Mouse (Mus musculus) kidney, postnatal 25 days (tissue): ENCODE results near the gene Higd2a.

ENCODE experiments used
- DNase-seq, 2 experiments: peaks; one replicate each; pipeline ENCODE4 v3.0.0; 2021; ENCODE audit warnings: mixed read lengths in 2 of 2

Higd2a gene

DNA sequence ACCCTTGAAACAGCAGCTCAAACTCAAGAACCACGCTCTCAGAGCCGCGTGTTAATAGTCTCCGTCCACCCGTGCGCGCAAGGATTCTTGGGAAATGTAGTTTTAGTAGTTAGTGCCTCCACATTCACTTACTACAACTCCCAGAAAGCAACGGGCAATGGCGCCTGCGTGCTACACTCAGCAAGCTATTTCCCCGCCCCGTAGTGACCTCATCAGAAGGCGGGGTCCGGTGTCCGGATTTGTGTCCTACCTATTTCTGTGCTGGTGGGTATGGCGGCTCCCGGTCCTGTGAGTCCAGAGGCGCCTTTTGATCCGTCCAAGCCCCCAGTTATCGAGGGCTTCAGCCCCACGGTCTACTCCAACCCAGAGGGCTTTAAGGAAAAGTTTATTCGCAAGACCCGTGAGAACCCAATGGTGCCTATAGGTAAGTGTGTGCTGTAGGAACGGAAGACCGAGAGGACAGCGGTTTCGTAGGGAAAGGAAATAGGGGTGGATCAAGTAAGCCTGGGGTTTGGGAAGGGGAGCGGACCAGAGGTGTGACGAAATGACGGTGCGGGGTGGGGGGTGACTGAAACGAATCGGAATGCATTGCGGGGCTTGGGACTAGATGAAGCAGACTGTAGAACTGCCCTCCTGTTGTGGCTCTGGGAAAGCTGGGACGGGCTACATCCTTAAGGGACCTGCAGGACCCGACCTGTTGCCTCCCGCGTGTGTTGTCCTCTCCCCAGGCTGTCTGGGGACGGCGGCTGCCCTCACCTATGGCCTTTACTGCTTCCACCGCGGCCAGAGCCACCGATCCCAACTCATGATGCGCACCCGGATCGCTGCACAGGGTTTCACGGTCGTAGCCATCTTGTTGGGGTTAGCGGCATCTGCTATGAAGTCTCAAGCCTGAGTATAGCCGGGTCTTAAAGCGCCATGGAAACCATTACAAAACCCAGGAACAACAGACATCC is at the start of gene Higd2a, which contains the start of gene Nop16:
Gene Higd2a (plus strand): TSS at position 212 of the 956 bp plus-strand sequence.
Gene Nop16 (minus strand): TSS at position 95 of the 956 bp plus-strand sequence.
- DNase-seq: peak; percentile 99

DNA sequence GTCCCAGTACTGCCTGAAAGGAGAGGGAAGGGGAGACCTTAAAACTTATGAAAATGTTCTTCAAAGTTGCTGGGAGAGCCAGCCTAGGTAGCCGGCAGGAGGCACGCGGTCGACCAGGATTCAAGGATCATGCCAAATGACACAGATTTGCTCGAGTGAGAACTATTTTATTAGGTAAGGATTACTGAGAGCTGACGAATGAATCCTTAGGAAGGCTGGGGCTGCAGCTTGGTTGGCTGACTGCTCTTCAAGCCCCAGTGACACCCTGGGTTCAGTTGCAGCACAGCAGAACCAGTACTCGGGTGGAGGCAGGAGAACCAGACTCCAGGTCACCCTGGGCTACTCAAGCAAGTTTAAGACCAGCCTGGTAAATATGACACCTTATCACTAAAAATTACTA is 42.0 kb upstream of the Higd2a start:
- DNase-seq: peak; percentile 32 to 66

DNA sequence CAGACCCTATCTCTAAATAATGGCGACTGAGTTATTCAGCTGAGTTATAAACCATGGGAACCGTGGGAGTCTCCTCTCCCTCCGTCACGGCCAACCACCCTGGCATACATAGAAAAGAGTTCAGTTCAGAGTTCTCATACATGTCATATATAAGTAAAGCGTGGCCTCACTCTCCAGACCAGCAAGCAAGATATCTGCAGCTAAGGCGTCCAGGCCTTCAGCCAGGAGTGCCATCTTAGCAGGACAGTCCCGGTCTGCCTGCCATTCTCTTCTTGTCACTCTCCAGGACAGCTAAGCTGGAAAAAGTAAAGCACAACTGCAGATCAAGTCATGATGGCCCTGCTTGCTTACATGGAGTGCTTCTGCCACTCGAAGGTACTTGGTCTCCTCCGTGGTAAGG is 33.8 kb upstream of the Higd2a start:
- no peak for DNase-seq

DNA sequence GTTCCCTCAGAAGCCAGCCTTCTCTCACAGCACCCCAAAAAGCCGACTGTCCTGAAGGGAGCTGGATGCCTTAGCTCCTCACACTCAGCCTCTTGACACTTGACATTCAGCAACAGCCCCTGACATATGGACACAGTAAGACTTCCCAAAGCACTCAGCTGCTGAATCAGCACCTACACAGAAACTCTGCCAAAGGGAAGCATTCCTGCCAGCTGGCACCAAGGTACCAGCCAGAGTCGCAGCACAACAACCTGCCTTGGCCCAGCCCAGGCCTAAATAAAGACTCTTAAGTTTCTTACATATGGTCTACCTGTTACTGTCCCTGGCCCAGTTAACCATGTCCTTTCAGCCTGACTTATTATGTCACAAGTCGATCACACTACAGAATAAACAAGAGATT is 33.2 kb upstream of the Higd2a start:
- peak; percentile 68 to 86 for DNase-seq

DNA sequence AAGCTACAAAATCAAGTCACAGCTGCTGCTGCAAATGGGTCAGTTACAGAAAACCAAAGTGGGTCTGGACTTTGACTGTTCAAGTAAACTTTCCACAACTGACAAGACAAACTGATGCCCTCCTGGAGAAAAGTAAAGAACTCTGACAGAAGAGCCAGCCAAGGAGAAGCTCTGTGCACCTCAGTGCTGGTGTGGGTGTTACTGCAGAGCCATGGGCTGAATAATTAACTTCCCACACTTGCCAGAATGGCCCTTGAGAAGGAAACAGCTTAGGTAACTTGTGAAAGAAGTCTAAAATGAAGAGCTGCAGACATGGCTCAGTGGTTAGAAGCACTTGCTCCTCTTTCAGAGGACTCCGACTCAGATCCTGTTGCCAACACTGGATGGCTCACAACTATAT is 32.4 kb upstream of the Higd2a start:
- peak; percentile 67 to 83 for DNase-seq

DNA sequence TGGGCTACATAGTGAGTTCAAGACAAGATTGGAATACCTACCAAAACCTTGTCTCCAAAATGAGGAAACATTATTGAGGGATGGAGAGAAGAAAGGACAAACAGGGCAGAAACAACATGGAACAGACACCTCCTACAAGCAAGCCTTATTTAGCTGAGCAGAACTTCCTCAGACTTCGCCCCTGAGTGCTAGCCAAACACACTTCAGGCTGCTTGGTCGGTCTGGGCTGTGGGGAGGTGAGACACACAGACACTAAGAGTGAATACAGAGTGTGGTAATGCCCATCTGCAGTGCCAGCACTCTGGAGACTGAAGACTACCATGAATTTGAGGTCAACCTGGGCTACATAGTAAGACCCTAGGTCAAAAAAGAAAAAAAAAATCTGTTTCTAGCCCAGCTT is 30.4 kb upstream of the Higd2a start:
- DNase-seq: peak in 1 of 2 experiments; percentile 61

DNA sequence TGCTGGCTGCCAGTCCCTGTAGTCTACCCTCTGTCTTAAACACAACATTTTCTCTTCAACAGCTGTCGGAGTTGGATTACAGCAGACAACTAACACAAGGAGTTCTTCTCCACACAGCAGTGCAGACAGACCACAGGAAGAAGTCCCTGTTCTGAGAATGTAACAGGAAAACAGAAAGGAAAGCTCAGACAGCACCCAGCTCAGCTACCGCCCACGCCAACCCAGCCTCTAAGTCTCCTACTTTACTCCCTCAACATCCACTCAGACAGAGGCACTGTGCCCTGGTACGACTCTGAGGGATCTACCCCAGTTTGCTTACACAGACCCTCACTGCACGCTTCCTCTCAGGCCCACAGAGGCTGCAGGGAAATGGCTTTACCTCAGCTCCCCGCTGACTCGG is 29.4 kb upstream of the Higd2a start:
- no peak for DNase-seq

DNA sequence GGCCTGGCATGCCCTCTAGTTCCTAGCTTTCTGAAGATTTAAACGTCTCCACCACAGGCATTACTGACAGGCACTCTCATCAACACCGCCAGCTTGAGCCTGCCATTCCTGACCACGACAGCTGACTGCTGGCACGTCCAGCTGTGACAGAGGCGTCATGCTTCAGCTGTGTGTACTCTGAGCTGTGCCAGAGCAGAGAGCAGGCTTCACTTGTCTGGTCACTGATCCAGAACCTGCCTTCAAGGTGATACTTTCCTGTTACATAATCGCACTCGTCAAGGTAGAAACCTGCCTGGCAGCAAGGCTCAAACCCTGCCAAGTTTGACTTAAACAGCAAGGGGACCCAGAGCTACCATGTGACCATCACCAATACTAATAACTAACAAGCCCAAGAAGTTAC is 27.4 kb upstream of the Higd2a start:
- DNase-seq: peak; percentile 80 to 96

DNA sequence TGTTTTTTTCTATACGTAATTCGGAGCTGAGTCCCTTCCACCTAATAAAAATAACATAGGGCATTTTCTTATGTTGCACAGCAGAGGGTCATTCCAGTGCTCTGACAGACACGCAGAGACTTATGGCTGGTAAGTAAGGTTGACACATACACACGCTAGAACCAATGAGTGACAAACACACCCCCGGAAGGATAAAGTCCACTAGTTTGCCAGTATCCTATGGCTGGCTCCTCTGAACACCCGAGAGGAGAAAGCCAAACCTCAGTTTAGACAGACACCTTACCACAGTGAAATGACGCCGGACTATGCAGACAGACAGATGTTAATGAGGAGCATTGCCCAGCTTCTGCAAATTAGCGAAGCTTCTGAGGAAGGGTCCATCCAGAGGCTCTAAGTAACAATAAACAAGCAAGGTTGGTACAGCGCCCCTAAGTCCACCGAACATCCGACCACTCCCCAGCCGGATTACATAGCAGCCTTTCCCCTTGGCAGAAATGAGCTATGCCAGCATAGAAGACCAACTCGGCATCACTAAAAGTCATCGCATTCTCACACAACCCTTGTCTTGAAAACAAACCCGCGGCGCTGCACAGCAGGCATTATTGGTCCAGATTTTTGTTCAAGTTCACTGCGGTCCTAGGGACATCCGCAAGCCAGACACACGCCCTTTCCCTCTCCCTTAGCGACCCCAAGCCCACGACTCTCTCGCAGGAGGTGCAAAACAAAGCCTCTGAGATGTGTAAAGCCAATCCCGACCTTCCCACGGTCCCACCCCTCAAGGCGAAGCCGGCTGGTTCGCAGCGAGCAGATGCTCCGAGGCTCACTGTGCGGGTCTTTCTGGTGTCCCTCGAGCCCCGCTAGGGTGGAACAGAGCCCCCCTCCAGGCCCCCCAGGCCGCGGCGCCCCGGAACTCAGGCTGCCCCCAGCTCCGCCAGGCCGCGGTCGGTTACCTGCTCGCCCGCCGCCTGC is 25.5 kb upstream of the Higd2a start:
- DNase-seq: peak in 1 of 2 experiments; percentile 29

DNA sequence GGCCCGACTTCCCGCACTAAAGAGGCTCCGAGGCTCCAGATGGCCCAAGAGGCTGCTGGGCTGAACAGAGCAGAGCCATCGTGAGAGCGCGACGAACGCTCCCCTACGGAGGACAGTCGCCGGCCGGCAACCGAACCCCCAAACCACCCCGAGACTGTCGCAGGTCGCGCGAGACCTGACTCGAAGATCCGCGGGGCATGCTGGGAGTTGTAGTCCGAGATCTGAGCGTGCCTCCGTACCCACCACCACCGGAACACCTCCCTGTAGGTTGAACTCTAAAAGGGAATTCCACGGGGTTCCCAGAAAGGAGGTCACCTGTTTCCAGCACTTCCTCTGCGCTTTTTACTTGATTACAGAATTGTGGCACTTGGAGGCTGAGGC is 24.8 kb upstream of the Higd2a start, which contains the start of gene 4833439L19Rik:
Gene 4833439L19Rik (minus strand): TSS at position 235 of the 381 bp plus-strand sequence.
- DNase-seq: peak; percentile 97 to 98

DNA sequence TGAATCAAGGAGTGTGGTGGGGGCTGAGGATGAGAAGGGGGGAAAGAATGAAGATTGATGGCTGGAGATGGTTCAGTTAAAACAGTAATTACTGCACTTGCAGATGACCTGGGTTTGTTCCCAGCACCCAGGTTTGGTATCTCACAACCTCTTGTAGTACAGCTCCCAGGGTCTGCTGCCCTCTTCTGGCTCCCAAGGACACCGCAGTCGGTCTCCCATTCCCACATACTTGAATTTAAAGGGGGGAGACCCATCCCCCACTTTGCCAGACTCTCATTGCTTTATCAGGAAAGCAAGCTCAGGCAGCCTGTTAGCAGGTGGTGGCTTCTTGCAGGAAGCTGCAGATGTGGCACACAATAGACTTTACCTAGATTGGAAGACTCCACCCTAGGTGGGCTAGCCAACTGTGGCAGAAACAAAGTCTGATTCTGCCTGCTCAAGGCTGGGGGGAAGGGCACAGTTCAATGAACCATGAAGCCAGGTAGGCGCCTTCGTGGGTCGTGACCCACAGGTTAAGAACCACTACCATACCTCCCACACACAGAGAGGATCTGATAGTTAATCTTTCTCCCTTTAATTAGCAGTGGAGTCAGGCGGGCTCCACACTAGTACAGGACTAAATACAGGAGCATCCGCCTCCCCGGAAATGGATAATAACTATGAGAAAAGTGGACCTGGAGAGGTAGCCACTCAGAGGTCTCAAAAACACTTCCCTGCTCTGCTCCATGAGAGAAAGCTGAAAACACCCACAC is 24.2 kb upstream of the Higd2a start:
- peak; percentile 74 to 89 for DNase-seq

DNA sequence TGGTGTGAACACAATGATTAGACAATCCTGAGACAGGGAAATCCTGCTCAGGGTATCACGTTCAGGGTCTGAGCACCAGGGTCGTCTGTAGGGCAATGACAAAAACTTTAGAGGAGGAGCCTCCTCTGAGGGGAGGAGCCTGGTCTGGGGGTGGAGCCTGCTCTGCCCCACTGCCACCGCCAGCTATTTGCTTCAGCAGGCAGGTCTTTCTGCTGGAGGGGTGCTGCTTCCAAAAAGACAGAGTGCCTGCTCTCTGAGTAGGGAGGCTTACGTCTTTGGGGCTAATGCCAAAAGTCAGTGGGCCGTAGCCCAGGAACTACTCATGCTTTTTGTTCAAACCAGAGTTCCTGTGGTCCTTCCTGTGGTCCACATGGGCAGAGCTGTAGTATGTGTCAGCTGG is 21.6 kb upstream of the Higd2a start:
- DNase-seq: peak; percentile 42 to 65

DNA sequence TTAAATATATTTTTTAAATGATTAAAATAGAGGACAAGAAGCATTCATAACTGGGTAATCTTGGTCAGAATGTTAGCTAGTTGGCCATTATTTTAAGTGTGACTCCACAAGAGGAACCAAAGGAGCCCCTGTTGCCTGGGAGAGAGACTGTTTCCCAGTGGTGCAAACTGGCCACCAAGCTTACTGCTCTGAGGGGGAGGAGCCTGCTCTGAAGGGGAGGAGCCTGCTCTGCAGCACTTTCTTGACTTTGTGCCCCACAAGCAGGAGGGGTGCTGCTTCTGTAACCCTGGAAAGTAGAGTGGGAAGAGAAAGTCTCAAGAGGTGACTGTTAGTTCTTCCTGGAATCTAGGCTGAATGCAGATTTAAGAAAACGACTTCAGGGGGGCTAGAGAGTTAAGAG is 20.7 kb upstream of the Higd2a start:
- no peak for DNase-seq

DNA sequence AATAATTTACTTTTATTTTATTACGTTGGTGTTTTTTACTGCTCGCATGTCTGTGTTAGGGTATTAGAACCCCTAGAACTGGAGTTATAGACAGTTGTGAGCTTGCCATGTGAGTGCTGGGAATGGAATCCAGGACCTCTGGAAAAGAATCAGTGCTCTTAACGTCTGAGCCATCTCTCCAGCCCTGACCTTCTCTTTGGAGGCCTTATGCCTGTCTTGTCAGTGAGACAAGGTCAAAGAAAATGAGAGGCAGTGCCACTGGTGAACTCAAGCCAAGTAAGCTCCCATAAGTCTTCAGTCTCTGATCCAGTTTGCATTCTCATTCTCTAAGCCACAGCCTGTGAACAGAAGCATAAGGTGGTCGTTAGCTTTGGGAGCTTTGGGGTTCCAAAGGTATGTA is 19.3 kb upstream of the Higd2a start:
- no peak for DNase-seq

DNA sequence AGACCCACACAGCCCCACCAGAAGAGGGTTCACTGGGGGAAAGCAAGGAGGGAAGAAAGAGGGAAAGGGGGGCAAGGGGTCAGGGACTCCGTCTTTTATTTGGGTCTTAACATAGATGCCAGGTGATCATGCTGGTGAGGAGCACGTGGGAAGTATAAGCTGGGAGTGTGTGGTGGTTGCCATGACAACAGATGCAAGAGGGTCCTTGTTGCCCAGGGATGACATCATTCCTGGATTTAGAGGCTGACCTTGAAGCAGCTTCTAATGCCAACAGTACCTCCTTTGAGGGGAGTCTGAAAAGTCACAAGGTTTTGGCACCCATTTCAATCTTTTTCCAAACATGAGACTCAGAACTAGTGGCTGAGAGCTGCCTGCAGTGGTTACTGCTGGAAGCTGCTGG is 18.4 kb upstream of the Higd2a start:
- DNase-seq: no peak

DNA sequence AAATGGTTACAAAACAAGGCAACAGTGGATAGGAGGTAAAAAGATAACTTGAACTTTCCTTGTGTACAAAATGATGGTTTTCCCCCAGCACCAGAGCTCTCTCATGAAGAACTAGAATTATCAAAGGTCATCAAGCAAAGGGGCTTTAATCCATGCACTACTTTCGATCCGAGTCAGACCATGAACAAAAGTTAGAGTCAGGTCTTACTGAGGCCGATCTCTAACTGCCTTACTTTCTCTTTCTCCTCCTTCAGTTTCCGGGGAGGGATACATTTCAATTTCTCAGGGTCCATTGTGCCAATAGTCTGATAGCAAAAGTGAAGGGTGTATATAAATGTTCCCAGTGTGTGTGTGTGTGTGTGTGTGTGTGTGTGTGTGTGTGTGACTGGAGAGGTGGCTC is 17.4 kb upstream of the Higd2a start:
- no peak for DNase-seq

DNA sequence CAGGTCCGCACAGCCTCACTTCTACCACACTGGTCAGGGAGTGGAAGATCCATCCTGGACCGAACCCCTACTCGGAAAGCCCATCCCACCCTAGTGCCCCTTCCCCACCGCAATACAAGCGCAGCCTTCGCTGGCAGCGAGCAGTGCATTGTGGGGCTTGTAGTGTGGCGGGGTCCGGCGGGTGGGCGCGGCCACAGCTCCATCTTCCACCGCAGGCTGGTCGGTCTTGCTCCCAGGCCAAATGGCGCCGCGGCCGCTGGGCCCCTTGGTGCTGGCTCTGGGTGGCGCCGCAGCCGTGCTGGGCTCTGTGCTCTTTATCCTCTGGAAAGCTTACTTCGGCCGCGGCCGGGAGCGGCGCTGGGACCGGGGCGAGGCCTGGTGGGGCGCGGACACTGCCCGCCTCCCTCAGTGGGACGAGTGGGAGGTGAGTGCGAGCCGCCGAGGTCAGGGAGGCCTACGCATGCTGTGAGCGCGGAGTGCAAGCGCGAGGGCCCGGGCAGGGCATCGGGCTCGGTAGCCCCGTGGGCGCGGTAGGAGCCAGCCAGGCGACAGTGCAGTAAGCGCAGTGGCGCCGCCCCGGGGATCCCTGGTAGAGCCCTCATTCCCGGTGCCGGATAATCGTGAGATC is 15.0 kb upstream of the Higd2a start, which contains the start of gene Arl10:
Gene Arl10 (plus strand): TSS at position 162 of the 628 bp plus-strand sequence.
- DNase-seq: peak; percentile 80 to 91

DNA sequence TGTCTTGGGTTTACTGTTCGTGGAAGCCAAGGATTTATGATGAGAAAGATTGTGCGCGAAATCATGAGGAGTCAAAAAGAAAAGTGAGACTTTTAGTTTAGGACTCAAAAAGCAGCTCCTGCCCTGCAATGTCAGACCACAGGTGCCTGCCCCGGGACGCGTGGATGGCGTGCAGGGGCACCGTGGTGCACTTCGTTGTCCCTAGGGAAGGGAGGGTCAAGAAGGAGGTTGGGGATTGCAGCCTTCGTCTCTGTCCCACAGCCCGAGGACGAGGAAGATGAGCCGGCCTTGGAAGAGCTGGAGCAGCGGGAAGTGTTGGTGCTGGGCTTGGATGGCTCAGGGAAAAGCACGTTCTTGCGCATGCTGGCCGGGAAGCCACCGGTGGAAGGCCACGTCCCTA is 14.5 kb upstream of the Higd2a start:
- DNase-seq: peak in 1 of 2 experiments; percentile 46

DNA sequence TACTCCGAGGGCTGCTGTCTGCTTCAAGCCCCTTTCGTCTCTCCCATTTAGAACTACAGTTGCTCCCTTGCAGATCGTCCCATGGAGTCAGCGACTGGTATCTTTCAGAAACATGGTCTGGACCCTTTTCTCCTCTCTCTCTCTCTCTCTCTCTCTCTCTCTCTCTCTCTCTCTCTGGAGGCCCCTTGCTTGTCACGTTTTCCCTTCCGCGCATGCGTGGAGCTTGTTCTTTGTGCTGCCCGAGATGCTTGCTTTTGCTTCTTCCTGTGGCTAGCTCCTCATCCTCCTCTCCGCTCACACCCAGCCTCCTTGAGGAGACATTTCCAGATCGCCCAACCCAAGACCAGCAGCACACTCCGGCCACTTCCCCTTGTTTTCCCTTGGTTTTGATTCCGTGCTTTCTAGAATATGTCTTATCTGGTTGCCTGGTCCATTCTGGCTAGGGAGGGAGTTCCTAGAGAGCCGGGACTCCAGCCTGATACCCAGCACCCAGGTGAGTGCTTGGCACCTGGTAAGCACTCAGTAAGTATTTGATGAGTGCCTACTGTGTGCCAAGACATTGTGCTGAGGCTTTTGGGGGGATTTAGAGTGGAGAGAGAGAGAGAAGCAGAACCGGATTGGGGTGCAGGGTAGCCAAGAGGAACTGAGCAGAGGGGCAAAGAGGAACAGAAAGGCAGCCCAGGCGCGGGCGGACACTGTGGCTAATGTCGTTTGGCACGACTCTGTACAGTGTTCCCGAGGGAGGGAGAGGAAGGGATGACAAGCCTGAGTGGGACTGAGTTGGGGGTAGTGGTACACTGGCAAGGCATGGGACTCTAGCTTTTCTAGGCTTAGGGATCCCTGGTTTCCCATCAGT is 12.1 kb upstream of the Higd2a start:
- no peak for DNase-seq

DNA sequence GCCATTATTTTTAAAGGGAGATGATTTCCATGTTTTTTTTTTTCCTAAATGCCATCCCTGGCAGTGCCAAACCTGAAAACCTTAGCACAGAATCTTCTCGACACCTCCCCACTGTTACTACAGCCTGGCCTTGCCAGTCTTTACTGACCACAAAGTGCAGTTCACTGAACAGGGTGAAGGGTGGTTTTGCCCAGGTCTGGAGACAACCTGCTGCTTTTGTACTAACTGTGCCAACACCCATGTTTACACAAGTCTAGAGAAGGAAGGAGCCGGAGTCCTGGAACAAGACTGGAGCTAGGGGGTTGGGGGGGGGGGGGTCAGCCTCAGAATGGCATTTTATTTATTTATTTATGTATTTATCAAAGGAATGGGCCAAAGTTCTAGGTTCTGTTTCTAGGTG is 8.6 kb upstream of the Higd2a start:
- peak in 1 of 2 experiments; percentile 50 for DNase-seq

DNA sequence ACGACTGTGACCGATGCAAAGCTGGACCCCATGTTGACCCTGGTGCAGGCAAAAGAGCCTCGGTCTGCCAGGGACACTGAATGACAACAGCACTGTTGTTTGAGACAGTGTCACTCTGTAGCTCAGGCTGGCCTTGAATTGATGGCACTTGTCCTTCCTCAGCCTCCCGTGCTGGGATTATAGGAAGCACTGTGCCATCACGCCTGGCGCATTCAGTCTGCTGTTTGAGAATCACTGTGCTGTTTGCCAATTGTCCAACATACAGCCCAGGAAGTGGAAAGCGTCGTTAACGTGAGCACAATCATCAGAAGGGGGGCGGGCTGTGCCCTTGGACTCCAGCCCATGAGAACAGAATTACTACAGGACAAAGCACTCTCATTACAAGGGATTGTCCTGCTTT is 7.9 kb upstream of the Higd2a start:
- DNase-seq: no peak
